Mouse (Mus musculus) hindbrain, embryonic 15.5 days (tissue): Measurements from ENCODE around the gene Serpinb6b. TPM values are rescaled to one million over a fixed set of nuclear protein-coding genes. Genes with fewer than 3 reads are reported as not detected.
A peak's percentile ranks its signal among the peaks of the same experiment; 100 is the strongest.
"Not testable (repeated sequence)": the region's sequence is repeated elsewhere in the genome, so short reads cannot be mapped to it uniquely, and the experiment has no call there.

Experiments
- ATAC-seq: fragments of 200-750 bp; cut with Nextera tagmentation; 2 replicates; pipeline ENCODE4 v1.8.0; 2017; ENCODE audit warnings: low read depth, moderate number of reproducible peaks, moderate TSS enrichment; ENCODE audit not compliant: low FRiP score
- H3K27ac ChIP-seq: fragments of 300-500 bp; sonication (generic); replicated peaks from 2 replicates; pipeline ENCODE4 v1.5.1; 2015; ENCODE audit warnings: mild to moderate bottlenecking, inconsistent platforms
- H3K27me3 ChIP-seq: fragments of 300-500 bp; sonication (generic); 2 replicates; pipeline ENCODE4 v1.6.1; 2015; ENCODE audit warnings: control low read depth, inconsistent platforms
- H3K36me3 ChIP-seq: fragments of 300-500 bp; sonication (generic); 2 replicates; pipeline ENCODE4 v1.6.1; 2015; ENCODE audit warnings: control low read depth, inconsistent platforms
- H3K4me1 ChIP-seq: fragments of 300-500 bp; sonication (generic); replicated peaks from 2 replicates; pipeline ENCODE4 v1.6.1; 2015; ENCODE audit warnings: control low read depth, inconsistent platforms
- H3K4me2 ChIP-seq: fragments of 300-500 bp; sonication (generic); 2 replicates; pipeline ENCODE4 v1.6.1; 2015; ENCODE audit warnings: moderate library complexity, mild to moderate bottlenecking, inconsistent platforms
- H3K4me3 ChIP-seq: fragments of 300-500 bp; sonication (generic); 2 replicates; pipeline ENCODE4 v1.5.1; 2015; ENCODE audit warnings: mild to moderate bottlenecking, inconsistent platforms
- H3K9ac ChIP-seq: fragments of 300-500 bp; sonication (generic); 2 replicates; pipeline ENCODE4 v1.6.1; 2015; ENCODE audit warnings: inconsistent platforms
- H3K9me3 ChIP-seq: fragments of 300-500 bp; sonication (generic); 2 replicates; pipeline ENCODE4 v1.6.1; 2016; ENCODE audit warnings: control low read depth, inconsistent platforms
- WGBS: fragments of 180-500 bp; shearing (Covaris S2); methylation state at CpG from one replicate; pipeline ENCODE4 v1.1.7; 2015; 5-methylcytosine and 5-hydroxymethylcytosine counted together
- polyA plus RNA-seq: library from polyadenylated mRNA; unstranded; fragments of >200 nt; fragmentation: Nextera tagmentation; extraction: Ambion mirVana; gene quantifications from 2 replicates; pipeline ENCODE4 v1.2.1, GENCODE M21; 2015

The Serpinb6b gene
- polyA plus RNA-seq: 2.0 and 2.6 TPM in 2 replicates

DNA sequence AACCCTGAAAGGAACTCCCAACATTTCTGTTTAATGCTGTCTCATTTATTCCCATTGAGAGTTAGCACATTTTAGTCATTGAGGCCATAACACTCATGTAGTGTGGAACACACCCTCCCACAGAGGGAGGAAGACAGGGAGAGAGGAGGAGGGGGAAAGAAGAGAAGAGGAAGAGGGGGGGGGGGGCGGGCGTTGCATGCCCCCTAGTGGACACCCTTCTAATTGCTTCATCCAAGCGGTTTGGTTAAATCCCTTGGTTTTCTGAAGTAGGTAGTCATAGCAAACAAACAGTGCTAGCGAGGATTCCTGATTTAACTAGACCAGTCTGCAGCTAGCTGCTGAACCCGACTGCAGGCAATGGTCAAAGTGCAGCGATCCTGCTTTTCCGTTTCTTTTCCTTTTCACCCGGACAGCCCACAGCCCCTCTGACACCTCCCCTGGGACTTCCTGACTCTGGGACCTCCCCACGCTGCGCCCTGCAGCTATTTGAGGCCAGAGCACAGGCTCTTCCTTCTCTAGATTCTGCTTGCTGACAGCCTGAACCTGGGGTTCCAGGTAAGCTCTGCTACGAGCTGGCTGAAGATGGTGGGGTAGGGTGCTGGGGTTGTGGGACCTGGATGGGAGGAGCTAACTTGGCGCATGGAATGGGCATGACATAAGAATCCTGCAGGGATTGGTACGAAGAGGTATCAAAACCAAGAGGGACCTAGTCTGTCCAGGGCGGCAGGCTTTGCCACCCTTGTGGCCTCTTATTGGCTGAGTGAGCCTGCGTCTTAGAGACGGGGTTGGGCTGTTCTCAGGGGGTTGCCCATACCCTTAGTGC lies at the start of gene Serpinb6b:
TSS of gene Serpinb6b (plus strand) at position 221 of the 823 bp plus-strand sequence.
- no peaks in the 10 kb centered on the region for H3K36me3 ChIP-seq
- H3K27me3 ChIP-seq: no peaks in the 10 kb centered on the region
- 44% methylated on average over 16 of the region's 16 CpGs for WGBS
- H3K4me1 ChIP-seq: no peaks in the 10 kb centered on the region
- H3K27ac ChIP-seq: no peak within 1 kb of the TSS
- no peak for ATAC-seq
- no peaks in the 10 kb centered on the region for H3K9me3 ChIP-seq
- H3K9ac ChIP-seq: no peak within 1 kb of the TSS
- peak within 1 kb of the TSS; percentile 47 for H3K4me2 ChIP-seq
- H3K4me3 ChIP-seq: peak within 1 kb of the TSS; percentile 17

DNA sequence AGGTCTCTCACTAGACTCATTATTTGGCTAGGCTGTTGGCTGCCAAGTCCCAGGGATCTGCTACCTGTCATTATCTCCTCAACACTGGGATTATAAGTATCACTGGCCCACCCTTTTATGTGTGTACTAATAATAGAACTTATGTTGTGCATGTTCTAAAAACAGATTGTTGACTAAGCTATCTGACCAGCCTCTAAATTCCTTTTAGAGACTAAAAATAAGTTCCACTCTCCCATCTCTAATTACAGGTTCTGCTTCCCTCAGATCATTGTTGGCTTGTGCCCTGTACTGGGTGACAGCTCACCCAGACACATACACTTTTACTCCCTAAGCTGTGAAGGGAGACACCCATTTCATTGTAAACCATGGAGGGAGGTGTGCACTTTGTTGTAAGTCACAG lies 42.4 kb upstream of the Serpinb6b start:
- H3K9ac ChIP-seq: no peak overlapping the region
- no peak overlapping the region for H3K4me3 ChIP-seq
- no peaks in the 10 kb centered on the region for H3K36me3 ChIP-seq
- no peaks in the 10 kb centered on the region for H3K9me3 ChIP-seq
- H3K4me1 ChIP-seq: no peaks in the 10 kb centered on the region
- ATAC-seq: no peak
- H3K4me2 ChIP-seq: no peak overlapping the region
- H3K27me3 ChIP-seq: no peaks in the 10 kb centered on the region
- no peak overlapping the region for H3K27ac ChIP-seq

DNA sequence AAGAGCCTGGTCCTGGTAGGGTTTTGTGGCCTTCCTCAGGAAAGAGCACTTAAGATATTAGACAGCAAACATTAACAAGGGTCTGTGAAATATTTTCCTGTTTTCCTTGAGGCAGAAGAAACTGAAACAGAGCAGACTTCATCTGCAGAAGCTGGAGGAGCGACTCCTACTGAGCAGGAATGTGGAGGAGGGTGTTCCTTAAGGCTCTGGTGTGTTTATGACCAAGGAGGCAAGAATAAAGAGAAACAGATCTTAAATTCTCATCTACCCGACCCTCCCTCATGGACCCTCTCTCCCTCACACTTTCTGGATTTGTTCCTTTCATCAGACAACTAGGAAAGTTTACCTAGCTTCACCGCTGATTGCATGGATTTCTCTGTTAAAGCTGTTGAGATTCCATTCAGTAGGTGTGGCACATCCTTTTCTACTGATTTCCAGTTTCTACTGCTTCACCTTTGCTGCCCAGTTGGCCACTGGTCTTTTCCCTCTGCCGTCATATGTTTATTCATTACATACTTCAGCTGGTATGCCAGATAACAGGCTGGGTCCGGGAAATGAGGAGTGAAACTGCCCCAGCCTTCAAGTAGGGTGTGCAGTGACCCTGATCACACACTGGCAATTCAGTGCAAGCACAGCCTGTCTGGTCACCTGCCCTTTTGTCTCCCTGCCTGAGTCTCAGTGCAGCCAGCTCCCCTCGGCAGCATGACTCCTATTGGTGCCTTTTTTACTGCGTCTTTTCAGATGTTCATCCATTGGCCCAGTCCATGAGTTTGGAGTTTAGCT lies 40.2 kb upstream of the Serpinb6b start:
- Histone ChIP-seq H3K27ac (no peak overlapping the region), H3K27me3 (no peaks in the 10 kb centered on the region), H3K36me3 (no peaks in the 10 kb centered on the region), H3K4me3 (no peak overlapping the region), H3K9me3 (no peaks in the 10 kb centered on the region), H3K4me2 (no peak overlapping the region), H3K9ac (no peak overlapping the region), H3K4me1 (no peaks in the 10 kb centered on the region)
- WGBS: 64% methylated on average over 7 of the region's 7 CpGs
- ATAC-seq: no peak

DNA sequence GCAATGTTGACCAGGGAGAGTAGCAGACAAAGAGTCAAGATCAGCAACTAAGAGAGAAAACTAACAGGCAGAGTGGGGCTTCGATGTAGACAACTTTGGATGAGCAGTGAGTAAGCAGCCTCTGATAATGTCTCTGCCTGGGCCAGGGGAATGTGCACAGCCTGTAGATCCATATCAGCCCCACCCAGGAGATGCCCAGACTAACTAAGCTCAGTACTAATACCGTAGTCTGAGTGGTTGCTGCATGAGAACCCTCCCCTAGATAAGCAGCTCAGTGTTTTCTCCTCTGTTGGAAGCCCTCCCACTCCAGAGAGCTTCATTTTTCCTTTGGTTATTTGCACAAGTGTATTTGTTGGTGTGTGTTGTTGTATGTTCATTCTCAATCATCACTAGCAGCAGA lies 38.3 kb upstream of the Serpinb6b start:
- H3K36me3 ChIP-seq: no peaks in the 10 kb centered on the region
- 79% methylated on average over 2 of the region's 2 CpGs for WGBS
- no peak overlapping the region for H3K27ac ChIP-seq
- H3K9ac ChIP-seq: no peak overlapping the region
- H3K4me1 ChIP-seq: no peaks in the 10 kb centered on the region
- no peak overlapping the region for H3K4me3 ChIP-seq
- no peaks in the 10 kb centered on the region for H3K27me3 ChIP-seq
- H3K4me2 ChIP-seq: no peak overlapping the region
- no peaks in the 10 kb centered on the region for H3K9me3 ChIP-seq
- ATAC-seq: no peak

DNA sequence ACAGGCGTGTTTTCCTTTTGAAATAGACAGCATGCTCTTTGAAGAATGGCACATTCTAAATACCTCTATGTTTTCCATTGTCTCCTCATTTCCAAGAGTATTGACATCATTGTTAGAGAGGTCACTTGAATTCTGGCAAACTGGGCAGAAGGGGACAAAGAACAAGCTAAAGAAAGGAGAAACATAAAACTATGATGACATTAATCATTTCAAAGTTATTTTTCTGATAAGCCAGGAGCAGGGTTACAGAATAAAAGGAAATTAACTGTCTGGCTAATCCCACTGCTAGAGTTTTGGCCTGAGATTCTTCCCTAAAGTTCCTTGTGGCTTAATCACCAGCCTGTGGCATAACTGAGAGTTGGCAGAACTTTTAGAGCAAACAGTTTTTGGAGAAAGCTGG lies 37.8 kb upstream of the Serpinb6b start:
- WGBS: 67% methylated on average over 1 of the region's 1 CpGs
- Histone ChIP-seq H3K27ac (no peak overlapping the region), H3K4me3 (no peak overlapping the region), H3K9me3 (no peaks in the 10 kb centered on the region), H3K27me3 (no peaks in the 10 kb centered on the region), H3K9ac (no peak overlapping the region), H3K4me2 (no peak overlapping the region), H3K4me1 (no peaks in the 10 kb centered on the region), H3K36me3 (no peaks in the 10 kb centered on the region)
- ATAC-seq: no peak

DNA sequence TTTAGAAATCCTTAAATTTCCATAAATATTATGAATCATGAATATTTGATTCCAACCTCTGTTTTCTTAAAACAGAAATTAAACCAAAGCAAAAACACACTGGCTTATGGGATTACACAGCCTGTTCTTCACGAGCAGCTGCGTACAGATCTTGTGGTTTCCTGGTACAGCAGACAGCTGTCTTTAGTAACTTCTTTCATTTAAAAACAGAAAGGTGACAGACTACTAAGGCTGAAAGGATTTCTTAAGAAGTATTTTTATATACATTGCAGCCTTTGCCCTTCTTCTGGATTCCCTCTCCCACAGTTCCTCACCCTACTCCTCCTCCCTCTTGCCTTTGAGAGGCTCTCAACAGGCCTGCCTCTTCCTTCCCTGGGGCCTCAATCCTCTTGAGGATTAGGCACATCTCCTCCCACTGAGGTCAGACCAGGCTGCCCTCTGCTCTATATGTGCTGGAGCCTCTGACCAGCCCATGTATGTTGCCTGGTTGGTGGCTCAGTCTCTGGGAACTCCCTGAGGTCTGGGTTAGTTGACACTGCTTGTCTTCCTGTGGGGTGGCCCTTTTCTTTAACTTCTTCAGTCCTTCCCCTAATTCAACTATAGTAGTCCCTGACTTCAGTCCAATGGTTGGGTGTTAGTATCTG lies 35.8 kb upstream of the Serpinb6b start:
- 93% methylated on average over 2 of the region's 2 CpGs for WGBS
- Histone ChIP-seq H3K27me3 (no peaks in the 10 kb centered on the region), H3K4me1 (no peaks in the 10 kb centered on the region), H3K9me3 (no peaks in the 10 kb centered on the region), H3K4me3 (no peak overlapping the region), H3K9ac (no peak overlapping the region), H3K27ac (no peak overlapping the region), H3K4me2 (no peak overlapping the region), H3K36me3 (no peaks in the 10 kb centered on the region)
- no peak for ATAC-seq

DNA sequence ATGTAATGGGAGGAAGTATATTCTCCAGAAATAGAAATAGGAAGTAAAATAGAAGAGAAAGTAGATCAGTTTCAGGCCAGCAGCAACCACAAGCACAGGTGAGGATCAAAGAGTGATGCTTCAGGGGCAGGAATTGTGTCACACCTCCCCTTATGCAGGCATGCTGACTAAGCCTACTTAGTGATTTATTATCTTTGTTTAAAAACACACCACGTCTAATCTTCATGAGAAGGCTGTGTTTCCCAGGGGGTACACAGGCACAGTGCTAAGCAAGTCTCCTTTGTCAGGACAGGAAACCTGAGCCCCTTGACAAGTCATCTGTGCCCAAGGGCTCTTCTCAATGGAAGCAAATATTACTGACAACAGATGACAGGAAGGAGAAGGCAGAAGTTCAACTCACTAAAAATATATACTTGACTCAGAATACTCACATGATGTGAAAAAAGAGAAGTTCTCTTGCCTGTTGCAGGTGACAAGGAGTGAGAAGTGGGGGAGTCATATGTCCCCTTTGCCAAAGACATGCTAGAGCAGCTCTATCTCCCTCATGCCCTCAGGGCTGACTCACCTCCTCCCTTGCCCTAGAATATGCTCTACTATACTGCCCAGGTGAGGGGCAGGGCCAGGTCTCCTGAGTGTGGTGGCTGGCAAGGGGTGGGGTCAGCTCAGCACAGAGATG lies 30.2 kb upstream of the Serpinb6b start:
- Histone ChIP-seq H3K4me2 (no peak overlapping the region), H3K4me3 (no peak overlapping the region), H3K9ac (no peak overlapping the region), H3K36me3 (no peaks in the 10 kb centered on the region), H3K27me3 (no peaks in the 10 kb centered on the region), H3K27ac (no peak overlapping the region), H3K9me3 (no peaks in the 10 kb centered on the region), H3K4me1 (no peaks in the 10 kb centered on the region)
- no peak for ATAC-seq
- 58% methylated on average over 1 of the region's 1 CpGs for WGBS

DNA sequence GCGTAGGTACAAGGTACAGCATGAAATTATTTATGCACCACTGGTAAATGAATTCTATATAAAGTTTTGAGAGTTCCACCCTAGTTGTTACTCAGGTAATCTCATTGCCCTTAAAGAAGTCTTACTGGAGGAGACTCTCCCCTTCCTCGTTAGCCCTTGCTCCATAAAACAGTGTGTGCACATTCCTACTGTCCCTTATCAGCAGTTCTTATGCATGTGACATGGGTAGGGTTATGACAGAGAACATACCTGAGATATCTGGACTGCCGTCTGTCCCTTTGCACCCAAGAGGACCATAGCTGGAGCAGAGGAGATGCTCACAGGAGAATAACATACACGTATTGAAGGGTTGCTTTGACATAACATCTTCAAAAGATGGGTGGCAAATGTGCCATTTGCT lies 26.7 kb upstream of the Serpinb6b start:
- WGBS: 87% methylated on average over 4 of the region's 4 CpGs

DNA sequence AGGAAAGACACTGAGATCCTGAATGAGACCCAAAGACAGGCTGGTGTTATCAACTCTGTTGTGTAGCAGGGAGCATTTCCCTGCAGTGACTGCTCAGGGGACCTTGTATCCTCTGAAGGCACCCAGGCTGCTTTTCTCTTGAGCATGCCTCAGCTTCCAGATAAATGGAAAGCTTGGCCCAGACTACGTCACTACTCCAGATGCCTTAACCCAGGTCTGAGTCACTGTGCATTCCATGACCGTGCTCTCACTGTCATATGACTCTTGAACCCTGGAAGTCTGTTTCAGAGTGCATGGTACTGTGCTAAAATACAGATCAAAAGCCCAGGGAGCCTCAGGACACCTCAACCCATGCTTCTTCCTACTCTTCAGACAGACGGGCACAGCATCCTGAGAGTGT lies 25.8 kb upstream of the Serpinb6b start:
- not testable (repeated sequence) for H3K9me3 ChIP-seq, H3K9ac ChIP-seq, ATAC-seq, H3K4me3 ChIP-seq, H3K4me2 ChIP-seq, H3K36me3 ChIP-seq, H3K27me3 ChIP-seq, H3K4me1 ChIP-seq, H3K27ac ChIP-seq
- 85% methylated on average over 3 of the region's 3 CpGs for WGBS

More for the DNA sequence above, 26.7 kb upstream of the Serpinb6b start:
- not testable (repeated sequence) for H3K4me1 ChIP-seq, H3K9ac ChIP-seq, H3K4me2 ChIP-seq, ATAC-seq, H3K27ac ChIP-seq, H3K36me3 ChIP-seq, H3K9me3 ChIP-seq, H3K27me3 ChIP-seq, H3K4me3 ChIP-seq

DNA sequence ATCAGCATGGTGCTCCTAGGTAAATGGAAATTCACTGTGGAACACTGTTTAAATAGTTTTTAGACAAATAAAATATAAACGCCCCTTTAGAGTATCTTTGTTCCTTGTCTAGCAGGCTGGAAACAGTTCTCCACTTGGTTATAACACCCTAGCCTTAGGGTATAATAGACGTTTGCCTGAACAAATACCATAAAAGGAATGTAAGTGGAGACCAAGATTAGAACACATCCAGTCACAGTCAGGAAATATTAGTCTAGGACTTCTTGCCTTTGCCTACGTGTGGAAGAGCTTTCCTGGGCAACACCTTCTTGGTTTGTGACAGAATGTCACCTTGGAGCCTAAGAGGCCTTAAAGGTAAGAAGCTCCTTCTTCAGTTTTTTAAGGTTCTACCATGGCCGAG lies 8.5 kb upstream of the Serpinb6b start:
- WGBS: 75% methylated on average over 4 of the region's 4 CpGs
- no peak overlapping the region for H3K4me2 ChIP-seq
- H3K9ac ChIP-seq: no peak overlapping the region
- ATAC-seq: no peak
- H3K4me1 ChIP-seq: no peaks in the 10 kb centered on the region
- H3K27ac ChIP-seq: no peak overlapping the region
- no peak overlapping the region for H3K4me3 ChIP-seq
- H3K27me3 ChIP-seq: no peaks in the 10 kb centered on the region
- no peaks in the 10 kb centered on the region for H3K9me3 ChIP-seq
- H3K36me3 ChIP-seq: no peaks in the 10 kb centered on the region

DNA sequence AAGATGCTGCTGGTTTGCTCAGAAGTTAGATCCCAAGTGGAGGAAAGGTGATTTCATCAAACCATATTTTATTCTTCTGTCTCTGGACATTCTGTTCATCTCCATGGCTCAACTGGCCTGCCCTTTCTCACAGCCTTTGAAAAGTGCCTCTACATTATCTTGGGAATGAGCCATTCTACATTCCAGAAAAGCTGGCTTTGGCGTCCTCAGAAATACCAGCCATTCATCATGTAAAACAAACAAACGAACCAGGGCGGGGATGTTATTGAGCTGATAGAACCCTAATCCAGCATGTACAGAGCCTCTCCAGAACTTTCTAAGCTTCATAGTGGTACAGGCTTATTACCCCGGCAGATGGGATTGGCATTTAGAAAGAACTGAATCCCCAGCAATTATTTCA lies 7.1 kb upstream of the Serpinb6b start:
- H3K4me3 ChIP-seq: no peak overlapping the region
- H3K4me1 ChIP-seq: no peaks in the 10 kb centered on the region
- H3K27me3 ChIP-seq: no peaks in the 10 kb centered on the region
- H3K27ac ChIP-seq: no peak overlapping the region
- H3K36me3 ChIP-seq: no peaks in the 10 kb centered on the region
- H3K9me3 ChIP-seq: no peaks in the 10 kb centered on the region
- 83% methylated on average over 4 of the region's 4 CpGs for WGBS
- ATAC-seq: no peak
- no peak overlapping the region for H3K4me2 ChIP-seq
- H3K9ac ChIP-seq: no peak overlapping the region

DNA sequence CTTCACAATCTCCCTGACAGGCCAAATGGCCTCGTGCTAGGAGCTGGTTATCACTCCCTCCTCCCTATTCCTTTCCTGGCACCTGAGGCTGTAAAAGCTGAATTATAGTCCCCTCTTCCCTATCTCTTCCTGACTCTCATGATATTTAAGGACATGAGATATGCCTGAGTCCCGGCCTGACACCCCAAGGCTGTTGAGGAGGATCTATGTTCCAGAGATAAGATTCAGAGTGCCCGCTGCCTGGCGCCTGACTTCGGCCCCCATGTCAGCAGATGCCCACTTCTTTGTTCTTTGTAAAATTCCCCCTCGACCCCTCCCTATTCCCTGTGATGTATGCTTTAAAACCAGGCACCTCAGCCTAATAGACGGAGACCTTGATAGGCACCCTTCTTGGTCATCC lies 6.5 kb upstream of the Serpinb6b start:
- not testable (repeated sequence) for ATAC-seq, H3K9ac ChIP-seq, H3K27me3 ChIP-seq, H3K27ac ChIP-seq, H3K4me1 ChIP-seq, H3K36me3 ChIP-seq, H3K4me2 ChIP-seq, H3K4me3 ChIP-seq, H3K9me3 ChIP-seq
- 90% methylated on average over 7 of the region's 7 CpGs for WGBS
